Mouse (Mus musculus) G1E (cell line): ENCODE data around the gene Ppif. TPM values are rescaled to one million over a fixed set of nuclear protein-coding genes. Genes with fewer than 3 reads are reported as not detected.

Source experiments
- ATAC-seq: 2 replicates; pipeline ENCODE4 v1.8.0; 2016; ENCODE audit warnings: mild to moderate bottlenecking; ENCODE audit not compliant: insufficient number of reproducible peaks, poor library complexity, low FRiP score, severe bottlenecking; ENCODE audit errors: extremely low read depth
- DNase-seq: peaks from one replicate; pipeline ENCODE4 v3.0.0; 2012; ENCODE audit warnings: low spot score
- H3K27me3 ChIP-seq: 2 replicates; pipeline ENCODE4 v1.6.1; 2012; ENCODE audit warnings: mild to moderate bottlenecking, low read length, inconsistent platforms; ENCODE audit not compliant: insufficient read depth
- H3K36me3 ChIP-seq: replicated peaks from 2 replicates; pipeline ENCODE3; 2012; ENCODE audit warnings: mild to moderate bottlenecking, inconsistent platforms
- H3K4me1 ChIP-seq: 2 replicates; pipeline ENCODE4 v1.6.1; 2012; ENCODE audit warnings: low read depth, low read length, inconsistent platforms, mixed read lengths; ENCODE audit not compliant: insufficient read depth
- H3K4me3 ChIP-seq: 2 replicates; pipeline ENCODE4 v1.5.1; 2012; ENCODE audit warnings: low read depth, mild to moderate bottlenecking, inconsistent platforms, low read length, moderate library complexity, mixed read lengths
- H3K9me3 ChIP-seq: replicated peaks from 2 replicates; pipeline ENCODE4 v1.6.1; 2012; ENCODE audit warnings: inconsistent platforms
- CTCF ChIP-seq: IDR thresholded peaks from 2 replicates; pipeline ENCODE4 v1.5.1; 2012; ENCODE audit warnings: low read depth, low read length, inconsistent platforms, mixed read lengths
- GATA1 ChIP-seq: IDR thresholded peaks from 2 replicates; pipeline ENCODE4 v1.6.1; 2012; ENCODE audit warnings: borderline replicate concordance, low read length, inconsistent platforms, mixed read lengths
- GATA2 ChIP-seq: IDR thresholded peaks from 2 replicates; pipeline ENCODE4 v1.6.1; 2012; ENCODE audit warnings: low read depth, low read length, inconsistent platforms, borderline replicate concordance
- POLR2AphosphoS5 ChIP-seq: IDR thresholded peaks from 2 replicates; pipeline ENCODE4 v1.6.1; 2012; ENCODE audit warnings: low read depth, low read length, inconsistent platforms; ENCODE audit not compliant: insufficient replicate concordance
- TAL1 ChIP-seq: conservative IDR thresholded peaks from 2 replicates; pipeline ENCODE4 v1.6.1; 2012; ENCODE audit warnings: low read depth, low read length, inconsistent platforms, mixed read lengths
- polyA plus RNA-seq: library from polyadenylated mRNA; stranded (reverse); fragments of >175 nt; gene quantifications from 2 replicates; pipeline ENCODE4 v1.2.3, GENCODE M21; 2012
- total RNA-seq, 2 experiments: library from RNA; stranded (forward) in 1 of 2; stranded (reverse) in 1 of 2; fragments of 200-1000 nt in 1 of 2; fragments of >200 nt in 1 of 2; fragmentation: Nextera tagmentation in 1 of 2; gene quantifications; 2 replicates each; pipeline ENCODE4 v1.2.3; 2014 to 2017

Gene Ppif
- total and polyA plus RNA-seq, 3 experiments, result 13.9 to 55.6 (median 41.0) TPM

DNA sequence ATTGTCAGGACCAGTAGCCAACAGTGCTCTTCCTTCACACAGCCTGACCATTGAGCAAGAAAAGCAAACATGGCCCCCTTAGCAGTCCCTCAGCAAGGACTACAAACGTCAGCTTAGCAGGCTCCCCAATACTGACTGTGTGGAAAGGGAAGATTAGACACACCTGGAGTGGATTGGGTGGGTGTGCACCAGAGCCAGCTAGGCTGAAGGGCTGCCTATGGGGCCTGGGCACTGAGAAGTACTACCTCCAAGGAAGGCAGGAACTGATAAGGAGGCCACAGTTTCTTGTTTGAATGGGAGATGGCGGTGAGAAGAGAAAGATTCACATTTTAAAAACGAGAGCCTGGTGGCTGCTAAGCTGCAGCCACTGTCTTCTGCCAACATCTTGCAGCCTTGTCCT is 26.4 kb upstream of the Ppif start:
- Histone ChIP-seq H3K36me3 (no peaks in the 10 kb centered on the region), H3K4me1 (no peaks in the 10 kb centered on the region), H3K4me3 (no peak overlapping the region), H3K27me3 (no peaks in the 10 kb centered on the region), H3K9me3 (peaks cover 13% of the 10 kb centered on the region)
- no peak for ATAC-seq
- DNase-seq, result no peak
- TF ChIP-seq TAL1, result no peak
- no peak for TF ChIP-seq POLR2AphosphoS5

DNA sequence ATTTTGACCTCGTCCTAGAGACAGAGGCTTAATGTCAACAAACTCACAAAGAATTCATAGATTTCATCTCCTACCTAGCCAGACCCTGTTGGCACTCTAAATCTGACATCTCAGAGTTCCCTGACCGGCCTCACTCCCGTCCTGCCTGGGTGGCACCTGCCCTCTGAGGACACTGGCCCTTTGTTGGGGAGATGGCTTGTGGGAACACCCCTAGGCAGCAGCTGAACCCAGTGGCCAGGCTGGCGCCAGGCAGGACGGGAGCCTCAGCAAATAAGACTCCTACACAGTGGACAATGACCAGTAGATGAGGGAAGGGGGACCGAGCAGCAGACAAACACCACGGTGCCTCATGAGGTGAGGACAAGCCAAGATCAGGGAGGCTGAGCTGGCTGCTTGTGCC is 14.3 kb upstream of the Ppif start:
- TF ChIP-seq GATA2, result no peak
- TF ChIP-seq CTCF, result no peak
- no peak for TF ChIP-seq POLR2AphosphoS5
- no peak for TF ChIP-seq GATA1
- no peak for TF ChIP-seq TAL1
- DNase-seq (no peak), ATAC-seq (no peak)
- no peaks in the 10 kb centered on the region for H3K27me3 ChIP-seq
- no peaks in the 10 kb centered on the region for H3K4me1 ChIP-seq
- no peaks in the 10 kb centered on the region for H3K9me3 ChIP-seq
- H3K36me3 ChIP-seq, result no peaks in the 10 kb centered on the region
- H3K4me3 ChIP-seq, result no peak overlapping the region

DNA sequence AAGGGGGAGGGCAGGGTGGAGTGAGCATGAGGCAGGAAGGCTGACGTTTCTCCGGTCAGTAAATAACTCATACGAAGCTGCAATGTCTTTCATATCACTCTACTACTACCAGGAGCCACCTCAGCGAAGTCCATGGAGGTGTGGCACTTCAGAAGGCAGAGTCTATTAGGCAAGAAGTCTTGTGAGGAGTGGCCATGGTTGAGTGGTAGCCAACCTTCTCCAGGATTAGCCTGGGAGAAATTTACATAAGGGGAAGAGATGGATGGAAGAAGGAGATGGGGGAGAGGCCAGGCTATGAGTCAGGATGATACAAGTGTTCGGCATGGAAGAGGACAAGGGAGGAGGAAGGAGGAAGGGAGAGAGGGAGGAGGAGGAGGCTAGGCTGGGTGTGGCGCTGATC is 11.9 kb upstream of the Ppif start:
- H3K36me3 ChIP-seq, result no peaks in the 10 kb centered on the region
- peaks cover 3% of the 10 kb centered on the region for H3K27me3 ChIP-seq
- DNase-seq (no peak), ATAC-seq (no peak)
- TF ChIP-seq GATA2 (no peak), POLR2AphosphoS5 (no peak)
- H3K4me1 ChIP-seq, result no peaks in the 10 kb centered on the region
- H3K9me3 ChIP-seq, result no peaks in the 10 kb centered on the region
- no peak overlapping the region for H3K4me3 ChIP-seq

DNA sequence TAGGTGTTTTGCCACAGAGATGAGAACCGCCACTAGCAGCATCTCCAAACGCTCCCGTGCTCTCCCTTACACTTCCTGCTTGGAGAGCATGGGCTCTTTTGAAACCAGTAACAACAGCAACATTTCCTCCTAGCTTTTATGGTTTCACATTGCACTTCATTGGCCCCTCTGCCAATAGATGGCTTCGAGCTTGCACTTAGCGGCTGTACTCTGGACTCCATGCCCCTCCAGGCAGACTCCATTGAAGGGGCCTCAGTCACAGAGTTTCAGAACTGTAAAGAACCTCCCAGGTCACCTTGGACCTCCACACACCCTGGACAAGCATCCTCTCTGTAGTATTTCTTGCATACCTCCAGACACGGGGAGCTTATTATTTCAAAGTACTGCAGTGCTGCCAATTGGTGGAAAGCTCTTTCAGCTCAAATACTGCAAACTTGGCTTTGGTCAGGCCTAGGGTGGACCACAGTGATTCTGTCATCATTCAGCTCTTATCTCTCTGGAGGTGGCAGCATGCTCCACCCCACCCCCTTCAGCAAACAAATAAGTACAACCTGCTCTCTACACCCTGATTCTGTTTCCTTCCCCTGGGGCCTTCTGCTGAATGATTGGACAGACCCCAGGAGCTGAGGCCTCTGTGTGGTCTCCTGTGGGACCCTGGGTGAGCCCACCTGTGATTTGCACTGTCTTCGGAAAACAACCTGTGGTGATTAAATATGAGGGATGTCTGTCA is 7.6 kb upstream of the Ppif start:
- ATAC-seq (no peak), DNase-seq (no peak)
- Histone ChIP-seq H3K36me3 (no peaks in the 10 kb centered on the region), H3K27me3 (peaks cover 8% of the 10 kb centered on the region), H3K9me3 (no peaks in the 10 kb centered on the region), H3K4me3 (no peak overlapping the region), H3K4me1 (no peaks in the 10 kb centered on the region)
- TF ChIP-seq POLR2AphosphoS5 (no peak), GATA2 (no peak), CTCF (no peak), TAL1 (no peak), GATA1 (no peak)

DNA sequence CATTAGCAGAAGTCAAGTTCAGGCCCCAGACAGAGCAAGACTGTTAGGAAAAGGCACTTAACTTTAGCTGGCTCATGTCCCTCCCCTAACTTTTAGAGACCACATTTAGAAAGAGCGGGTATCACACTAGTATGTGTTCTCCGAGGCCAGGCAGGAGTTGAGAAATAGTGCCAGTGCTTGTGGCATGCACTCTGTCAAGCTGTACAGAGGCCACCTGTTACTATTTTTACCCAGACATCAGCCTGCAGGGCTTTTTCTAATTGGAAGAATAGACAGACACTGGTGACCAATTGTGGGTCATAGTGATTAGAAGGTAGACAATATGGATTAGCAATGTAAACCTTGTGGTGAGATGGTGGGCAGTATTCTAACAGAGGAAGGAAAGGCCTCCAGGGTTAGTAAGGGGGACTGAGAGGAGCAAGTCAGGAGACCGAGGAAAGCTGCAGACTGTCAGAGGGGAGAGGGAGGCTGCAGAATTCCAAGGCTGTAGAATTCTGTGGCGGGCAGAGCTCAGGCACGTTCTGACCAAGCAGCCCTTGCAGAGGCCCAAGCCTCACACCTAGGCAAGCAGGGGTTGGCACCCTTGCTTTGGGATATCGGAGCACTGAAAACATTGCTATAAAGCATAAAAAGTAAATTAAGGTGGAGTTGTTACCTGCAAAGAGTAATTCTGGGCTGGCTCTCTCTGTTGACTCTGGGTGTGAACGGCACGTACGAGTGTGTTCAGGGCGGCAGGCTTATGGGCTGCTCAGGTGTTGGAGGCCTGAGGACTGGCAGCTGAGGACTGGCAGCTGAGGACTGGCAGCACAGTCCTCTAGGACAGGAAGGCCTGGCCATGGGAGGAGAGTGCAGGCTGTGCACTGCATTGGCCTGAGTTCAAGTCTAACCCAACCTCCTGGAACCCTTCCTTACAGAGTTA is 6.7 kb upstream of the Ppif start:
- DNase-seq (no peak), ATAC-seq (no peak)
- TF ChIP-seq CTCF (no peak), POLR2AphosphoS5 (no peak), GATA1 (no peak), TAL1 (no peak), GATA2 (no peak)

DNA sequence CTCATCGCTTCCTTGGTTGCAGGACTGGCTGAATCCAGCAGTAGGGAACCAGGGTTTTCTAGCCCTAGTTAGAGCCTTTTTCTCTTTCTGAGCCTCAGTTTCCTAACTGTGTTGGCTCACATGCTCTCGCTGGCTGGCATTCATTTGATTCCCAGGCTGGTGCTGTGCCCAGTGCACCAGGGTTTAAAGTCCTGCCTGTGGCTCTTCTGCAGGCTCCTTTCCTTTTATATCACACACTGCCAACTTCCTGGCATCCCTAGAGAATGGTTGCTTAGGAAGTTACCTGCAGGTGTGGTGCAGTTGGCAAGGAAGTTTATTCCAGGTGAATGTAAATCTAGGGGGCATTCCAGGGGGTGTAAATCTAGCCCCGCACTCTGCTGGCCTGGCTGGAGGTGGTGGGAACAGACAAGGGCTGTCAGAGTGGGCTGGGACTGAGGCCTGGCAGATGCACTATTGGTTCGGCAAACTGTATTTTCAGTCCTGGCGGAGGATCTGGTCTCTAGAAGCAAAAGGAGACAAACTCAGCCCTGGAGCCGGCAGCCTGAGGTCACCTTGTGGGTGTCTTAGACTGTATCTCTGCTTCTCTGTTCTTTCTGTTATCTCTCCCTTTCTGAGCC is 575 bp upstream of the Ppif start:
- TF ChIP-seq TAL1 (no peak), GATA1 (no peak), GATA2 (no peak), POLR2AphosphoS5 (no peak), CTCF (no peak)
- H3K9me3 ChIP-seq, result no peaks in the 10 kb centered on the region
- no peak for DNase-seq
- peaks cover 26% of the 10 kb centered on the region for H3K4me1 ChIP-seq
- H3K36me3 ChIP-seq, result peaks cover 33% of the 10 kb centered on the region
- H3K27me3 ChIP-seq, result peaks cover 4% of the 10 kb centered on the region; the same call in 1 of the 2 replicates
- no peak for ATAC-seq
- H3K4me3 ChIP-seq, result peak overlapping the region; percentile 86; the same call in 1 of the 2 replicates

More for the DNA sequence above, 6.7 kb upstream of the Ppif start:
- H3K9me3 ChIP-seq, result no peaks in the 10 kb centered on the region
- peaks cover 8% of the 10 kb centered on the region for H3K27me3 ChIP-seq
- H3K36me3 ChIP-seq, result no peaks in the 10 kb centered on the region
- H3K4me1 ChIP-seq, result no peaks in the 10 kb centered on the region
- no peak overlapping the region for H3K4me3 ChIP-seq
